Mouse (Mus musculus) heart, adult 11 months (tissue): Measurements from ENCODE around the gene Vill.

Source experiments
- DNase-seq: peaks from one replicate; pipeline ENCODE4 v3.0.0; 2022

The Vill gene

DNA sequence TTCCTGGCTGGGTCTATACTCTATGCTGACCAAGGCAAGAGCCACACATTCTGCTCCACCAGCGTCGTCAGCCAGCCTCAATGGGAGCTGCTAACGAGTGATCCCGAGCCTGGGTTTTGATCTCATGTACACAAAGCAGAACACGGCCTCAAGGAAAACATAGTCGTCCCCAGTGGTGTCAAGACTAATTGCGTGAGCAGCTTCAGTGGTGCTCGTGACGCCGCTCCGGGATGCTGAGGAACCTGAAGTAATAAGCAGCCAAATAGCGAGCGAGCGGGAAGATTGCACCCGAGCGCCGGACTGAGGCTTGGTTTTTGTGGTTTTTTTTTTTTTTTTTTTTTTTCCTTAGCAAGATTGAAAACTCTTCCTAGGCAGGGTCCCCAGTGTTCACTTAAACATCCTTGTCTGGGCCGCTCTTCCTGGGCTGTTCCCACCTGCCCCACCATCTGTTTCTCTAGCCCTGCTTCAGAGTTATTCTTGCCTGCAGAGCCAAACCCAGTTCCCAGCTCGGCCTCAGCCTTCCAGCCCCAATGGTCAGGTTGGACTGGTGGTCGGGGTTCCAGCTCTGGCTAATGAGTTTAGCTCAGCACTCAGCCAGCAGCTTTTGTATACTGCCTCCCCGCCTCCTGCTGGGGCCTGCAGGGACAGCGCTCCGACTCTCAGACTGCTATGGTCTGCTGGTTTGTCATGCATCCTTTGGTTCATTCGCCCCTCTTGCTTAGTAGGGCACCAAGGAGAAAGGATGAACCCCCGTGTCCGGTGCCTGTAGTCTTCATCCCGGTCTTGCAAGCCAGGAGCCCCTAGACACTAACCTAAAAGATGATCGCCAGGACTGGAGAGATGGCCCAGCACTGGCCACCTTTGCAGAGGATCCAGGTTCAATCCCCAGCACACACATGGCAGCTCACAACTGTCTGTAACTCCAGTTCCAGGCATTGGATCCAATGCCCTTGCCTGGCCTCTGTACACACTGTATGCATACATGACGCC is 17.6 kb upstream of the Vill start:
- DNase-seq: peak; percentile 93

DNA sequence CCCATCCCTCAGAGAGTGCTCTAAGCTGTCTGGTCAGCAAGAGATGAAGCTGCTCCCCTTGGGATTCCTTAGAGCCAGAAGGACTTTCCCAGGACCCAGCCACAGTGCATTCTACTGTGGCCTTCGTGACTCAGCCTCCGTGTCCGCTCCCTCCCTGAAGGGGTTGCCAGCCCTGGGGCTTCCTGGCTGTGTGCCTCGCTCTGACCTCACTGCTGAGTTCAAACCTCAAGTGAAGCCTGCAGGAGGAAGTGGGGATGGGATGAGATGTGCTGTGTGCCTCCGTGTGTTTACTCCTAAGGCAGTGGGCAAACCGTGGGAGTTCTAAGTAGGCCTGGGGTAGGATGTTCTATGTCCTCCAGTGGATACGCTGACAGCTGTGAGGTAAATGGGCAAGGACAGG is 16.7 kb upstream of the Vill start:
- DNase-seq: peak; percentile 99

DNA sequence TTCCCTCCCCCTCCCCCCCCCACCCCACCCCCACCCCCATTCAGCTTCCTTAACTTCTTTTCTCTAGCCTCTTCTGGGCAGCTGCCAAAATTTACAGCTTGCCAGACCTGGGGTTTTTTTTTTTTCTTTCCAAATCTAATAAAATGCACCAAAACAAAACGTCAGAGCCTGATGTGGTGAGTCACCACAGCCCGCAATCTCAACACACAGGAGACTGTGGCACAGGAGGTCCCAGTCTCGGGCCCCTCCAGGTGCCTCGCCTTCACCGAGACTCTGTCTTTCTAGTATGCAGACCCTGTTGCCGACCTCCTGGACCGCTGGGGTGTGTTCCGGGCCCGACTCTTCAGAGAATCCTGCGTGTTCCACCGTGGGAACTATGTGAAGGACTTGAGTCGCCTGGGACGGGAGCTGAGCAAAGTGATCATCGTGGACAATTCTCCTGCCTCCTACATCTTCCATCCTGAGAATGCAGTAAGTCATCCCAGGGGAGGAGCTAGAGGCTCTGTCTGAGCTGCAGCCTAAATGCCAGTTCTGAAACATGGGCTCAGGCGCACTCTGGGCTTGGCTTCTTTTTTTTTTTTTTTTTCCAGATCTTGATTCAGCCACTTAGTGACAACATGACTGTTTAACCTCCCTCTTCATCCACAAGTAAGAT is 15.4 kb upstream of the Vill start:
- DNase-seq: peak; percentile 95

DNA sequence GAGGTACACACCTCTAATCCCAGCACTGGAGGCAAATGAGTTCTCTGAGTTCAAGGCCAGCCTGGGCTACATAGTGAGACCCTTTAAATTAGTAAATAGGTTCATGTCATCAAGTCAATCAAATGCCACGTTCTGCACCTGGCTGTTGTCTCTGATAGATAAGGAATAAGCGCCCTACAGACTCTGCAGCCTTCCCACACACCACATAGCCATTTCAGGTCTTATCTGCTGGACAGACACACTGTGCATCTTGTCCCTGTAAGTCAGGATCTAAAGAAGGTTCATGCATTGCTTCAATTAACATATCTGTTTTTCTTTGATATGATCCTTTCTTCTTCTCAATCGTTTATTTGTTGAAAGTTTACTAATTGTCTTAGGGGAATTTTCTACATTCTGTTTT is 14.0 kb upstream of the Vill start:
- no peak for DNase-seq

DNA sequence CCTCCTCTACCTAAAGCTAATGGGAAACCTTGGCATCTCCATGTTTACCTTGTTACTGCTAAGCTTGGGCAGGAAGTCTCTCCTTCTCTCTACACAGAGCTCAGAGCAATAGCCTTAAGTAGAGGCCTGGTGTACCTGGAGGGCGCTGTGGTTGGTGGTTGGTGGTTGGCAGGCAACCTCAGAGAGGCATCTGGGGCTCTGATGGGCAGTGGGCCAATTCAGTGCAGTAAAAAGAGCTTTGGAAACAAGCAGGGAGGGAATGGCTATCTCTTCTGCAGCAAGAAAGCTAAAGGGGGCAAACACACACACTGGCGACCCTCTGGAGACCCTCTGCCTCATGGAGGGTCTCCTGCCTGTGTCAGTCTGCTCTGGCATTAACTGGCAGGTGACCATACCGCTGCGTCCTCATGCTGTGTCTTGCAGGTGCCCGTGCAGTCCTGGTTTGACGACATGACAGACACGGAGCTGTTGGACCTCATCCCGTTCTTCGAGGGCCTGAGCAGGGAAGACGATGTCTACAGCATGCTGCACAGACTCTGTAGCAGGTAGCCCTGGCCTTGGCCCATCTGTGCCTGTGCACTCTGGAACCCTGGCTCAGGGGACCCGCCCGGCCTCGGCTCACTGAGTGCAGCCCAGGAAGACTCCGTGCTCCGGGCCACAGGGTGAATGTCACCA is 12.3 kb upstream of the Vill start:
- DNase-seq: no peak

DNA sequence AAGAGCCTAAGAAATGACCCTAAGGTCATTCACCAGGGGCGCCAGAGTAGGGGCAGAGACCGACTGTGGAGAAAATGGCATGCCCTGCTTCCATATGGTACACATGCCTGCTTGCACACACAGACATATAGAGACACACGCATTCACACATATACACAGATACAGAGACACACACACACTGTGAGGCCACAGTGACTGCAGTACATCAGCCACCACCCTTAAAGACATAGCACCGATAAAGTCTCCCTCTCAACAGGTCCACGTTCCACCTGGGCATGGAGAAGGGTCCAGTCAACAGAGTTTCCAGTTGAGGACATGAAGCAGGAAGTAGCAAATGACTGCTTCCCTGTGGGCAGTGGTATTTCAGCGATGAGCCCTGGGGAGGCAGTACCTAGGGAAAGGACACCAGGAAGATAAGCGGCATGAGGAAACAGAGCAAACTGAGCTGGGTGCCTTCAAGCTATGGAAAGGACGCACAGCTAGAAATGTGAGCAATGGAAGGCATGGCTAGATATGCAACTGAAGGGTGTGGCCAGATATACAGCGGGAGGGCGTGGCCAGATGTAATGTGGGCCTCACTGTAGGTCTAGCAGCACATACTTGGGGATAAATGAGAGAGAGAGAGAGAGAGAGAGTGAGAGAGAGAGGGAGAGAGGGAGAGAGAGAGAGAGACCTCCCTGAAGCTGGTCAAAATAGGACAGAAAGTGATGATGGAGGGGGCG is 4.2 kb upstream of the Vill start:
- DNase-seq: no peak

DNA sequence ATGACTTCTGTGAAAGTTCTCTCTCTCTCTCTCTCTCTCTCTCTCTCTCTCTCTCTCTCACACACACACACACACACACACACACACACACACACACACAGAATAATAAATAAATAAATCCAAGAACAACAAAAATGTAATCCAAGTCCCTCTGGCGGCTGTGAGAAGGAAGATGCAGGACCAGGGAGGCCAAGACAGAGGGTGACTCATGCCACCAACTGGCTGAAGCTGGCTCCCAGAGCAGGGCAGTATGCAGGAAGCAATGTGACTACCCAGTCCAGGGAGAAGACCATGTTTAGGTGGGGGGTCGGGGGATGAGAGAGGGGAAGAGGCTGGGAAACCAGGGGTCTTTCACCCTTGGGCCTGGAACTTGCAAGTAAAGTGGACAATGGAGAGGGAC is 1.4 kb upstream of the Vill start:
- DNase-seq: no peak

DNA sequence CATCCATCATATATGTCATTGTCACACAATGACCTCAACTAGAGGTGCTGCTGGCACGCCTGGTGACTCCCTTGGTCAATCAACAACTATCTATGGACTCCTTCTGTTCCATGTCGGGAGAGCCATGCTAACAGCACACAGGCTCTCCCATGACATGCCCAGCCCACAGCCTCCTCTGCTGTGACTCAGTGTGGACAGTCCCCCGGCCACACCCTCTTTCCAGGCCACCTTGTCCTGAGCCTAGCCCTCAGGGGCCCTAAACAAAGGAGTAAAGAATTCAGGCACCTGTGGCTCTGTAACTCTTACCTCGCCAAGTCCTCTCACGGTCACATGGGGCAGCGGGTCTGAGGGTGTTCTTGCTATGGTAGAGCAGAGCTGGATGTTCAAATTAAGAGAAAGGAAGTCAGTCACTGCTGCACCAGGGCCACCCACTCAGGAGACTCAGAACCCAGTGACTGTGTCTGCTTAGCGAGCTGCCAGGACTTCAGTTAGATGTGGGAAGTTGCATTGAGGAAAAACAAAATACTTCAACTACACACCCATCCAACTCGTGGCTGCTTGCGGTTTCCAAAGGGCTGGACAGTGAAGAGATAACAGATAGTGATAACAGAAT is 1.5 kb downstream of the Vill start:
- DNase-seq: peak; percentile 87

DNA sequence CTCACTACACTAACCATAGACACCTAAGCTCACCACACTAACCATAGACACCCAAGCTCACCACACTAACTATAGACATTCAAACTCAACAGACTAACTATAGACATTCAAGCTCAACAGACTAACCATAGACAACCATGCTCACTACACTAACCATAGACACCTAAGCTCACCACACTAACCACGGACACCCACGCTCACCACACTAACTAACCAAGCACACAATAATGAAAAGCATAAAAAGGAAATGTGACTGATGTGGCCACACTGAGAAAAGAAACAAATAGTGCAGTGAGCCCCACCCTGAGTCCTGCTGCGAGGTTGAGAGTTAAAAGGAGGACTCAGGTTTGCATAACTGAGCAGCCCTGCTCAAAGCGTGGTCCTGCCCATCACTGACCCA is 2.8 kb downstream of the Vill start:
- no peak for DNase-seq

DNA sequence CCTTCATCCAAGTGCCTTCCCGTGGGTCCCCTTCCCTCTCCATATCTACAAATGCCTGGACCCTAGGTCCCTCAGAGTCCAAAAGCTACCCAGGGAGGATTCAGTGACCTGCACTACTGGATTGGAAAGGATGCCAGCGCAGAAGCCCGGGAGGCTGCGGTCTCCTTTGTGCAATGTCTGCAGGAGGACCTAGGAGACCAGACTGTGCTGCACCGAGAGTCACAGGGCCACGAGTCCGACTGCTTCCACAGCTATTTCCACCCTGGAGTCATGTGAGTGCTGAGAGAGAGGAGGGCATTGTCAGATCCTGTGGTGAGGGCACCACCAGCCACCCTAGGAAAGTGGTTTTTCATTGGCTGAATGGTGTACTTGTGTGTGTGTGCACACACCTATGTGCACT is 5.7 kb downstream of the Vill start:
- DNase-seq: no peak

DNA sequence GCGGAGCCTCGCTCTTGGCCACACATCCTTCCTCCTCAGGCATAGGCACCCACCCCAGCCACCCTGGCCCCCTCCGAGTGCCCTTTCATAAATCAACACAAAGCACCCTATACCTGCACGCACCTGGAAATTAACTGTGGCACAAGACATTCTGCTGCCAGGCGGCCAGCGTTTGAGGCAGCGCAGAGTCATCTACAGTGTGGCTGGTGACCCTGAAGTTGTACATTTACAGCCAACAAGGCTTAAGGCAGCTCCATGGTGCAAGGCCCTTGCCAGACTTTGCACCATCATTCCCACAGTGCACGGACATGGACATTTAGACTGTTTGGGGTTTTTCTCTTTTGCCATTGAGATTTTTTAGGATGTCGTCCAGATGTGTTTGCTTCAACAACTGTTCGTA is 8.1 kb downstream of the Vill start:
- no peak for DNase-seq

DNA sequence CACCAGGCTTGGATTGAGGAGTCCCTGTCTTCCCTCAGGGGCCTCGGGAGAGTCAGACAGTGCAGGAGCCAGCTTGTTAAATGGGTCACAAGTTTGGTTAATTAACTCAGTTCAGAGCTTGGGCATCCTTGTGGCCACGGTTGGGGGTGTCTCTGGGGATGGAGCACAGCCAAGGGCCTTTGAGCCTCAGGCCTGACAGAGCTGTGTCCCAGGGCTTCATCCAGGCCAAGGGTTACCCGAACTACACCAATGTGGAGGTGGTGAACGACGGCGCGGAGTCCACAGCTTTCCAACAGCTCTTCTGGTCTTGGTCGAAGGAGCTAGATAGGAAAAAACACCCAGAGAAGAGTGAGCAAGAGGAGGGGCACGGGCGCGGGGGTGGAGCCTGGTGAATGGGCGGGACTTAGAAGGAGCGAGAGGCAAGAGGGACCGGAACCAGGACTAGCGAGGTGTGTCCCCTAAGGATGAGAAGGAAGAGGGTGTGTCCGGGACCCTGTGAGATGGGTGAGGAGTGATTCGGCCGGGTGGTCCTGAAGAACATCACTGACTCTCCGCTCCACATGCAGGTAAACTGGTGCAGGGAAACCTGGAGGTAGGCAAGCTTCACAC is 10.6 kb downstream of the Vill start:
- no peak for DNase-seq

DNA sequence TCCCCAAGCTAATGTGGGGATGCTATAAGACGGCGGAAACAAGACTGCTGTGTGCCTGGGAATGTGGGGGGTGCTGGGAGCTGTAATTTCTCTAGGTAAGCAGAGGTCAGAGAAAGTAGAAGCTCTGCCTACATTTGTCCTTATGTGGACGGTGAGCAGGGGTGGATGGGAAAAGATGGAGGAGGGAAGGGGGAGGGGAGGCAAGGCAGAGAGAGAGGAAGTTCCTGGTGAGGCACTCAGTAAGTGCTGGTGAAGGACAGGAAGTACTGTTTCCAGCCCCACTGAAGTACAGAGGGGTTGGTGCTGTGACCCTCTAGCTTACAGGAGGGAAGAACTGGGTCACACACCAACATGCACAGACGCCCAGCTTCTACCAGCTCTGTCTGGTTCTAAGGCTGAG is 11.7 kb downstream of the Vill start:
- DNase-seq: no peak

DNA sequence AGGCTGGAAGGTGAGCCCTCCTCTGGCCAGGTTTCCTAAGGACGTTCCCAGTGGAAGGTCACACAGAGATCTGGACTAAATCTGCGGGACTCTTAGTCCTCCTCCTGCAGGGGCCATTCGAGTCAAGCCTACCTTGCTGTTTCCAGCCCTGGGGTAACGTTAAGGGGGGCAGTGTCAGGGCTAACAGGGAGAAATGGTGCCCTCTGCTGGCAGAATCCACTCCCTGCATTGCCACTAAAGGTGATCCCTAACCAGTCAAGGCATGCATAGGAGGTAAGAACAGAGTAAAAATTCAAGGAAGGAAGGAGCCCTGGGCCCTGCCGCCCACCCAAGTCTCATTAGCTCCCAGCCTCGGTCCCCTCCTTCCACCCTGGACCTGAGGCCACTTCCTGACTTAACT is 15.0 kb downstream of the Vill start:
- DNase-seq: peak; percentile 97

DNA sequence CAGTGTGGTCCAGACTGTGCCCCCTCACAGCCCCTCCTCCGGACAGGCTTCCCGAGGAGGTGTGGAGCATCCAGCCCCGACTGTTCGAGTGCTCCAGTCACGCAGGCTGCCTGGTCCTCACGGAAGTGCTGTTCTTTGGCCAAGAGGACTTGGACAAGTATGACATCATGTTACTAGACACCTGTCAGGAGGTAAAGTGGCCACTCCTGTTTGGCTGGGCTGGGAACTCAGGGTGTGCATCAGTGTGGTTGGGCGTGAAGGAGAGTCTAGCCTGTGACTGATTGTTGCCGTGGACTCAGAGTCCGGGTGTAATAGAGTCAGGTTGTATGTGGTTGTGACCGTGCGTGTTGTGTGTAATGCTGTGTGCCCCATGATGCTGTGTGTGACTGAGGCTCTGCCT is 15.7 kb downstream of the Vill start:
- DNase-seq: no peak

DNA sequence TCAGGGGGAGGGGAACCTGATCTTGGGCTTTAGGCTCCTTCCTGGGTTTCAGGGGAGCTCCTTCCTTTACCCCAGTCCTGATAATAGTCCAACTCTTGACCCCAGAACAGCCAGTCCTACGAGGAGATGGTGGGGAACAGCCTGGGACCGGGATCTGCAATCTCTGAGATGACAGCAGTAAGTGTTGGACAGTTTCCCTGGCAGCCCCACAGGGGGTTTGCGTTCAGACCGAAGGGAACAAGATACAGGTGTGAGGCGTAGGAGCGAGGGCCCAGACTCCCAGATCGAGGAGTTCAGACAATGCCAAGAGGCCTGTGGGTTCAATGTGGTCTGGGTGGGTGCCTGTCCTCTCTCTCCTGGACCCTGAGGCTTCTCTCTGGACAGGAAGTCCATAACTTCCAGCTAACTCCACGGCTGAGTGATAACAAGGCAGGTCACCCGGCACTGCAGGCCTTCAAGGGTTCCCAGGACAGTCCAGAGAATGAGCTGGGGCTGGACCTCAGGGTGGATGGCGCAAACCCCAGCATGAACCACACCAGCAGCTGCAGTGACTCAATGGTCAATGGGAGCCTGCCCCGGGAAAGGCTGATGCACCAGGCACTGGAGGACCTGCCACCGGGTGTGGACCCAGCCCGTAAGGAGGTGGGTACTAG is 17.7 kb downstream of the Vill start:
- peak; percentile 93 for DNase-seq

DNA sequence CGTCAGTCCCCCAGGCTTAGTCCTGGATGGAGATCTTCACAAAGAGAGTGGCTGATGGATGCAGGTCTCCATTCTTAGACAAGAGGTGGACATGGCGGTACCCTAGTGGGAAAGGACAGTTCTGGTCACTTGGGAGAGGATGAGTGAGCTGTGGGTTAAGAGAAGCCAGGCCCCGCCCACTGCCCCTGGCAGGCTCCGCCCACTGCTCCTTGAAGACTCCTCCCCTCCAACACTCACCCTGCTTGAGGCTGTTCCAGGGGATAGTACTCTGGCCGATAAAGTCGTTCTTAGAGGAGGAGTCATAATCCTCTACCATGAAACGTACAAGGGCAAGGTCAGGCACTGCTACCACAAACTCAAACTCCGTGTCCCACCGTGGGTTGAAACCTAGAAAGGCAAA is 19.2 kb downstream of the Vill start:
- peak; percentile 90 for DNase-seq

DNA sequence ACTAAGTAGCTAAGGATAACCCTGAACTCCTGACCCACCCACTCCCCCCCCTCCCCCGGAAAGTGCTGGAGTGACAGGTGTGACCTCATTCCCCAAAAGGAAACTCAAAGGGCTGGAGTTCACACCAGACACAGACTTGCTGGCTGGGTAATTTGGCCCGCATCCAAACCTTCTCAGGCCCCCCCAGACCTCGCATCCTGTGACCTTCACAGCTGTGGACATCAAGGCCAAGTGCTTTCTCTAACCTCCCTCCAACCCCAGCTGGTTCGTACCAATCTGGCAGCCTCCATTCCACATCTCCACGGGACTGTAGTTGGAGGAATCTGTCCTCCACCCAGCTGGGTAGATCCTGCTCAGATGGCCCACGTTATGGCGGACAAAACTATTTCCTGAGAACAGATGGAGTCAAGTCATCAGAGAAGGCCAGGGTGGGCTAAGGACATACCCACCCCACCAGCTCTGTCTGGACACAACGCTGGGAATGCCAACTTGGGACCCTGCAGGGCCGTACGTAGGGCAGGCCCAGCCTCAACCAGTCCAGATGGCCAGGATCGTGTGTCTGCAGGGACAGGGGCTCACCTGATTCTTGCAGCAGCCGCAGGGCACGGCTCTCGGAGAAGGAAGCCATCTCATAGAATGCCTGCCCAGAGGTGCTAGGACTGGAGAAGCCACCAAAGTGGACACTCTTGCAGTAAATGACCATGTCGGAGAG is 20.8 kb downstream of the Vill start:
- peak; percentile 95 for DNase-seq

DNA sequence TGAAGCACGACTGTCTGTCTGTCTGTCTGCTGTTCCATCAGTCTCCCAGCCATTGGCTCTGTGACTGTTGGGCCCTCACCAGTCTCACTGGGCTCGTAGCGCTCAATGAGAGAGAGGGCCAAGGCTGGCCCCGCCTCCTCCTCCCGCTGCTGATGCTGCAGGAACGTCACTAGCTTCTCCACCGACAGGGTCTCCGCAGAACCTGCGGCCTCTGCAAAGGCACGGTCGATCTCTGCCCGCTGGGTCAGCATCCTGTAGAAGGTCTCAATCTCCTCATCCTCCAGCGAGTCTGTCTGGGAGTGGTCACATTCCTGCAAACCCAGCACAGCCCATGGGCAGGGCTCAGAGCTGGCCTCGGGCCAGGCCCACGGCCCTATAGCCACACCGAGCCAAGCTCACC is 23.1 kb downstream of the Vill start:
- DNase-seq: no peak

DNA sequence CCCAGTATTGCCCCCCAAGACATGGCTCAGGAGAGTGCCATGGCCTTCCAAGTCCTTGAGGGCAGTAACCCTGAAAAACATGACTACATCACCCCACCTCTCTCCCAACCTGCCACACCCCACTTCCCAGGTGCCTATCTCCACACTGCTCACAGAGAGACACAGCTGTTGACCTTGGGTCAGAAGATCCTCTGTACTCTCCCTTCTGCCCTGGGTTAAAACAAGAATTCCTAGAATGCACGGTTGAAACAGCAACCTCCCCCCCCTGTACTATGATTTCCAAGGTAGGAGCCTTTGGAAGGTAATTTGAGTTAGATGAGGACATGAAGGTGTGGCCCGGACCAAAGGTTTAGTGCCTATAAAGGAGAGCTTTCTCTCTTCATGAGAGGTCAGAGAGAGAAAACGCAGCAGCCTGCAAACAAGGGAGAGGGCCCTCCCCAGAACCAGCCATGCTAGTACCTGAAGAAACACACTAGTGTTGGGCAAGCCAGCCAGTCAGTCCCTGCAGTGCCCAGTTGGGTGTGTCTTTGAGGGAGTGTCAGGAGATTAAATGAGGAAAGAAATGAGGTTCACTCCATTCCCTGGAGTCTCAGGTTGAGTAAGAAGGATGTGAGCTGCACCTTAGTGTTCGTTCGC is 27.6 kb downstream of the Vill start:
- no peak for DNase-seq

DNA sequence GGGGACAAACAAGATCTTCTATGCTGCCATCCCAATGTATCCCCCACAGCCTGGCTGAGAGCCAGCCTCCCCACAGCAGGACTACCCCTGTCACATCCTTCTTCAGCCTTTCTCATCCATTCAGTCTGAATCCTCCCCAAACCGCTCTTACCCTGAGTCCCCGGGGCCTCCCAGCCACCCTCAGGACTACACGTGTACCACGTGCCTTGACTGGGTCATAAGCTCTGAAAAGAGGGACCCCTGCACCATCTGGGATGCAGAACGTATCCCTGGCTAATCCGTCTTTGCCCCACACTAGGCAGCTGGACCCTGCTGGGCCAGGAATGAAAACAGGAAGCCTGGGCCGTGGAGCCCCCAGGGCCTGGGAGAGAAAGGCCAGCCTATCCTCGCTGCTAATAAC is 29.5 kb downstream of the Vill start:
- no peak for DNase-seq
